Mouse (Mus musculus): ENCODE results near the gene Rasal1.

The Rasal1 gene

DNA sequence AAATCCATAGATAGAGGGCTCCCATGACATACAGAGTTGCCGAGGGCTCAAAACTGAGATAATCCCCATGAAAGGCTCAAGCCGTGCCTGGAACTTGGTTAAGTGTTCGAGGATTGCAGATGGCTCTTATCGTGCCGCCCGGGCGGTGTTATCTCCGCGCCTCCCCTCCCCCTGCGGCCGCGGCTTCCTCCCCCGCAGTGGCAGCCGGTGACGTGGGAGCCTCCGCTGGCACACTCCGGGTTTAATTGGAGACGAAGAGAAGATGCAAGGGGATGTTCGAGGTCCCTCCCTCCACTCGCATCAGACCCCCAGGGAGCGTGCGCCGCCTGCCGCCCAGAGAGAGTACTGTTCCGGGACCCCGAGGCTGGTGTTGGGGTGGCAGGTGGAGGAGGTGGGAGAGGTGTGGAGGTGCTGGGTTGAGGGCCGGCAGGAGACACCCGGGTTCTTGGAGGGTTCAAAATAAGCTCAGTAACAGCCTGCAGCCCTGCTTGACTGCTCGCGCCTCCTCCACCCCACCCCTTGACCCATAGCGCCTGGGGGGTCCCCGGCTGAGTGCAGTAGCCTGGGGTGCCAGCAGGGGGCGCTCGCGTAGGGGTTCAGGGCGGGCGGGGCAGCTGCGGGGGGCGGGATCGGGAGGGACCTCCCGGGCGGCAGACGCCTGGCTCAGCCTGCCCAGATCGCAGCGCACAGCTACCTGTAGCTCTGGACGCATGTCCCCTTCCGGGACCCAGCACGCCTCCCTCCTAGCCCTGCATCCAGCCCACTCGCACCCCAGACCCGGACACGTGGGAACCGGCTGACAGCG is at the start of gene Rasal1:
Gene Rasal1, plus strand, starts transcription at position 244 of the 805 bp plus-strand sequence.
- DNase-seq: peak in 1 of 2 experiments; percentile 17

DNA sequence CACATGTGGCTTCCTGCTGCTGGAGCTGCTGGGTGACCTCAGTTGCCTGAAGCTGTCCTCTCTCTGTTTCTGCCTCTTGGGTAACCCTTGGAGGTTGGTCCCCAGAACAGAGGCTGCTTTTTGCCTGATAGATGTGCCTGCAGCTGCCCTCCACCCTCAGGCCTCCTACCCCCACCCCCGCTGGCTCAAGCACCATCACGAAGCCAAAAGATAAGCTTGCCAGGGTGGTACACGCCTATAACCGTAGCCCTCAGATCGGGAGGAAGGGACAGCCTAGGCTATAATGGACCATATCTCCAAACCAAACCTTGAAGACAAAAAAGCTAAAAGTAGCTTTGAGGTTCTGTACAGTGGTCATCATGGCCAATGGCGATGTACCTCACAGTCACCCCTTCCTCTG is 49.0 kb upstream of the Rasal1 start:
- DNase-seq: no peak

DNA sequence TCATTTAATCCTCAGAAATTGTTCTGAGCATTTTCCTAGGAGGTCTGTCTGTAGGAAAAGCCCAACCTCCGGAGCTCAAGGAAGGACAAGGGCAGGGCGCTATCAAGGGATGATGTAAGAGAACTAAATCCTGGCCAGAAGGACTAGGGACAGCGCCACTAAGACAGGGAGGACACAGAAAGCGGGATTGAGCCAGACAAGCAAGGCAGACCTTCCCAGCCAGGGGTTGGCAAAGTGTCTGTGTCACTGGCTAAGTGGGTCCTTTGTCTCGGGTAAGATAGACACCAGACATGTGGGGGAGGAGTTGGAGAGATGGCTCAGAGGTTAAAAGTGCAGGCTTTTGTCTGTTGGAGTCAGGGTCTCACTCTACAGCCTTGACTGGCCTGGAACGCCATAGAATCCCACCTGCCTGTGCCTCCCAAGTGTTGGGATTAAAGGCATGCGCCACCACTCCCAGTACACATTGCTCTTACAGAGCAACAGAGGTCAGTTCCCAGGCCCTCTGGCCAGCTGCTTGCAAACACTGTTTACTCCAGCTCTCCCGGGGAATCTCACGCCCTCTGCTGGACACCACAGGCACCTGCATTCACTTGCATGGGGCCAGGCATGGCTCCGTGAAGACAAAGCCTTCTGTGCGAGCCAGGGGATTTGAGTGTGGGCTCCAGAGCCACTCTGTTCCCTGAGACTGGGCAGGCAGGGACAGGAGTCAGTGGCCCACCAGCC is 47.5 kb upstream of the Rasal1 start:
- peak in 1 of 2 experiments; percentile 44 for DNase-seq

DNA sequence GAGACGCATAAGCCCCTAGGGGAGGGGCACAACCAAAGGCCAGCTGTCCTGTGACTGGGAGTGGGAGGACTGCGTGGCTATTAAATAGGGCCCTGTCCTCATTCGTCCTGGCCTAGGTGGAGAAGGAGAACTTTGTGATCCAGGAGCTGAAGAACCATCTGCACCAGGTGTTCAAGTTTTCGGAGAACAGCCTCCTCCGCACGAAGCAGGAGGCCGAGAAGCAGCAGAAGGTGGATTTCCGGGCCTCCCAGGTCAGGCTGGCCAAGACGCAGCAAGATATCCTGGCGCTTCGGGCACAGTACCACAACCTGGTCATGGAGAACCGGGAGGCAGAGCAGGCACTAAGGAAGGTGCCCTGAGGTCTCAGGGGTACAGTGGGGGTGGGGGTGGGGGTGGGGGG is 46.4 kb upstream of the Rasal1 start:
- DNase-seq: no peak

DNA sequence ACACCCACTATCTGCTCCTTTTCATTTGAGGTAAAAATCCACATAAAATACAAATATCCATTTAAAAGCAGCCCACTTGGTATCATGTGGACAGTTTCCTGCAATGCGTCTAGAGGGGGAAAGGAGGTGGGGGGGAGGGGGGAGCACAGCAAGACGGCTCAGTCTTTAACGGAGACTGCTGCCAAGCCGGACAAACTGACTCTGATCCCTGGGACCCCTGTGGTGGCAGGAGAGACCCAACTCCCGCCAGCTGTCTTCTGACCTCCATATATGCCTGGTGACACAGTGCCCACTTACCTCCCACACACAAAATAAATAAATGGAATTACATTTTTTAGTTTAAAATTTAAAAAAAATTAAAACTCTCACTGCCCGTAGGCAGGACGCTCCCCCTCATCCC is 45.1 kb upstream of the Rasal1 start:
- DNase-seq: no peak

DNA sequence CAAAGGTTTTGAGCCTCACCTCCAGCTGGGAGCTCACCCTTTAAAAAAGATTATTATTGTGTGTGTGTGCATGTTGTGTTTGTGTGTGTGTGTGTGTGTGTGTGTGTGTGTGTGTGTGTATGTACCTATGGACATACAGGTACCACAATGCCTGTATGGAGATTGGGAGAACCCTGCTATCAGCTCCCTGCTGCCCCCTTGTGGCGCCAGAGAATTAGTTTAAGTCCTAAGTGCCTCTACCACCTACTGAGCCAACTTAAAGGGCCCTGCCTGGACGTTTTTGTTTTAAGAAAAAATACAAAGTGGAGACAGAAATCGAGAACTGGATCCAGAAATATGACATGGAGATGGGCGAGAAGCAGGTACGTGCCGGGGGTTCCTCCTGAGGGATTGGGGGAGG is 43.8 kb upstream of the Rasal1 start:
- peak; percentile 76 to 91 for DNase-seq

DNA sequence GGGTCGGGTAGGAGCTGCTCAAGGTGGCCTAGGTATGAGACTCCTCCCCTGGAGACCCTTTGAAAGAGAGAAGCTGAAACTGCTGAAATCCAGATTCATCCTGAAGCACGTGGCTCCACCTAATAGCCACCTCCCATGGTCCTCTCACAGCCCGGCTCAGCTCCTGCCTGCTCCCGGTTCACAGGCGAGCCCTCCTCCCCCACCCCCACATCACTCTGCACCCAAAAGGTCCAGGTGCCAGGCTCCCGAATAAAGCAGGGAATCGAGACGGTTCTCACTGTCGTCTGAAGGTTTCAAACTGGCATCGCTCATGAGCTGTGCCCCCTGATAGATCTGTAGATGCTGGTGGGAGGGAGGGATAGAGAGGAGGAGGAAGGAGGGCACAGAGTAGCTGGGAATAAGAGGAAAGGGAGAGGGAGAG is 43.4 kb upstream of the Rasal1 start:
- DNase-seq: no peak

DNA sequence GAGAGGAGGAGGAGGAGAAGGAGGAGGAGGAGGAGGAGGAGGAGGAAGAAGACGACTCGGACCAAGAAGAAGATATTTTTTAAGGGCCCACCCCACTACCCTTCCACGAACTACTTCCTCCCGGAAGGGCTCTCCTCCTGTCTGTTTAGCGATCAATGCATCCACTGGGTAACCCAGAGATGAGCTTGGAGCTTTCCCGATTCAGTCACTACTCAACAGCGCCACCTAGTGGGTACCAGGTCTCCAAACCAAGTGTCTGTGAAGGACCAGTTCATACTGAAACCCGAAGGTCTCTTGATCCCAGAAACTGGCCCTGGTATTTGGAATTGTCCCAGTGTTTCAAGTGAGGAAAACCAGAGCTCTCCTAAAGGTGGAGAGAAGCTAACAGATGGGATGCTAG is 42.9 kb upstream of the Rasal1 start:
- peak; percentile 78 to 86 for DNase-seq

DNA sequence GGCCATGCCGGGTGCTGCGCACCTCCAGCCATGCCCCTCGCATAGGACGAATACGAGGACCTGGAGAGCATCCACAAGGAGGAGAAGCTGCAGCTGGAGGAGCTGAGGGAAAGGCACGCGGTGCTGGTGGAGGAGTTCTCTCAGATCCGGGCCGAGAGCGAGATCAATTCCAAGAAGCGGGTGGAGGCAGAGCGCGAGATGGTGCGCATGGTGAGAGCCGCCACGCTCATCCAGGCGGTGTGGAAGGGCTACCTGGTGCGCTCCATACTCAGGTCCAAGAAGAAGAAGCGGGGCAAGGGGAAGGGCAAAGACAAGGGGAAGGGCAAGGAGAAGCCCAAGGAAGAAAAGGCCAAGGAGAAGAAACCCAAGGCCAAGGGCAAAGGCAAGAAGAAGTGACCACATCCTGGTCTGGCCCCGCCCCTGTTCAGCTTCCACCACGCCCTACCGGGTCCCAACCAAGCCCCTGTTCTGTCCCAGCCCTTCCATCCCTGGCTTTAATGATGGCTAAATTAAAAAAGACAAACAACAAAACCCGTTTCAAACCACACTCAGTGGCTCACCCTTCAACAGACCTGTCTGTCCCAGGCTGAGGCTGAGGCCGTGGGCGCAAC is 41.9 kb upstream of the Rasal1 start:
- no peak for DNase-seq

DNA sequence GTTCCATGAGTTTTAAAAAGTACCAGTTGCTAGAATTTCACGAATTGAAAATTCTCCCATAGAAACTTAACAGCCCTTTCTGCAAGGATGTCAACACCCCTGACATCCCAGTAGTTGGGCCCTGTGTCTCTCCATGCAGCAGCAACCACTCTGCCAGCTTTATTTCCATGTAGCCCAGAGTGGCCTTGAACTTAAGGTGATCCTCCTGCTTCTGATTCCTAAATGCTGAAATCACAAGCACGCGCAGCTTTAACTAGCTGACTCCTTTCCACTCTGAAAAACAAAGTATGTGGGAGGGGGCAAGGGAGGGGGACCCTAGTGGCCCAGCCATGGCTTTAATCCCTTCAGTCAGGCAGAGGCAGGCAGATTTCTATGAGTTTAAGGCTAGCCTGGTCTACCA is 41.3 kb upstream of the Rasal1 start:
- no peak for DNase-seq

DNA sequence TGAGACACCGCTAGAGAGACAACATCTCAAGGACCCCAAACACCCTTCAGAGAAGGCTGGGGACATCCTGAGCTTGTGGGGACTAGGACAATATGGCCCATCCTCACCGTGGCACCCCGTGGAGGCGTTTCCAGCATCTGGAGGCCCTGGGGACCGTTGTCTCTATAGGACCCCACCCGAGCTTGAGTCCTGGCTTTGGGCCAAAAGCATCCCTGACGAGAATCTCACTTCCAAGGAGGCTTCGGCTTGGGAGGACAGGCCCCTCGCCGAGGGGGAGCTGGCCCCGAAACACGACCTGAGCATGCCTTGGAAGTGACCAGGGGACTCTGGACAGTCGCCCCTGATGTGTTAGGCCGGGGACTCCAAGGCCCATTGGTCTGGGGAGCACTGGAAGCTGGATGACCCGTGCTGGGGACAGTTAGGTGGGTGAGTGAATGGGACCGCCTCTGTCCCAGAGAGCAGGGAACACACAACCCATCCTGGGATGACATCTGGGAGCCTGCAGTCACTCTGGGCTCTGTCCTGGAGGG is 39.3 kb upstream of the Rasal1 start:
- DNase-seq: no peak

DNA sequence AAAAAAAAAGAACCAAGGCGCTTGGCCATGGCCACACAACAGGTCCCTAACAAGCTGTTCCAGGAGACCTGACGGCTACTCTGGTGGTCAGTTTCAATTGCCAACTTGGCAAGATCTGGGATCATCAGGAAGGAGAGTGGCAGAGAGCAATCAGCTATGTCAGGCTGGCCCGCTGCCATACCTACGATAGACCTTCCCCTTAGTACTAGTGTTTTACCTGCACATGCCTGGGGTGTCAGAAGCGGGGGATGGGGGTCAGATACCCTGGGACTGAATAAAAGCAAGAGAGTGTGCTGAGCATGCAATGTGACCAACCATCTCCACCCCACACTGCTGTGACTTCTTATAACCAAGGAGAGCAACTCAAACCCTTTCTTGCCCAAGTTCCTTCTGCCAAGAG is 37.7 kb upstream of the Rasal1 start:
- peak; percentile 52 to 53 for DNase-seq

DNA sequence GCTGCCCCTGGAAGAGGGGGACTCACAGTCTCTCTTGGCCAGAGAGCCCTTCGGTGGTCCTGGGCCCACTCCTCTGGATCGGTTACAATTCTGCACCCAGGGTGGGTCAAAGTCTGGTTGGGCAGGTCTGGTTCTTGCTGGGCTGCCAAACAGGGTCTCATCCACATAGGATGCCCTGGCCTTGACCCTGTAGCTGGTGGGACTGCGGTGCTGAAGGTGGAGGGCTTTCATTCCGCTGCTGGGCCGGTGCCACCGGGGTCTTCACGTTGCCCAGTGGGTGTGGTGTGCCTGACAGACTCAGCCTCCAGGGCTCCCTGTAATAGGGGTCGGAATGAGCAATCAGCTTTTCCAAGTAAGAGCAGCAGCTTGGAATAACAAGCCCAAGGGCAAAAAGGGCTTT is 37.2 kb upstream of the Rasal1 start:
- DNase-seq: no peak

DNA sequence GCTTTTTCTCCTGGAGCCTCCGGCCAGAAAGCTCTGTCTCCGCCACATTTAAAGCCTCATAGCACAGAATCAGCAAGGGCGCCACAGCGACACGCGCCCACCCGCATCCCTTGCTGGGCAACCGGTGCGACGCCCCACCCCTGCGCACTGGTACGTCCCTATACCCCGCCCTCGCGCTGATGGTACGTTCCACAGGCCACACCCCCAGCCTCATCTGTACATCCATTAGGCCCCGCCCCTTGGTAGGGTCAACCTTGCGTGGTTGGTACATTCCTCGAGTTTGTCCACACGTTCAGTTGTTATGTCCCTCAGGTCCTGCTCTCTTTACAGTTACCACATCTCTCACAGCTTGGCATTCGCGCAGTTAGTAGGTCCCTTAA is 36.2 kb upstream of the Rasal1 start, which contains the start of the genes Rita1 and Ddx54:
Gene Rita1, minus strand, starts transcription at position 148 of the 380 bp plus-strand sequence.
Gene Ddx54, plus strand, starts transcription at position 298 of the 380 bp plus-strand sequence.
- DNase-seq: peak; percentile 96 to 99

DNA sequence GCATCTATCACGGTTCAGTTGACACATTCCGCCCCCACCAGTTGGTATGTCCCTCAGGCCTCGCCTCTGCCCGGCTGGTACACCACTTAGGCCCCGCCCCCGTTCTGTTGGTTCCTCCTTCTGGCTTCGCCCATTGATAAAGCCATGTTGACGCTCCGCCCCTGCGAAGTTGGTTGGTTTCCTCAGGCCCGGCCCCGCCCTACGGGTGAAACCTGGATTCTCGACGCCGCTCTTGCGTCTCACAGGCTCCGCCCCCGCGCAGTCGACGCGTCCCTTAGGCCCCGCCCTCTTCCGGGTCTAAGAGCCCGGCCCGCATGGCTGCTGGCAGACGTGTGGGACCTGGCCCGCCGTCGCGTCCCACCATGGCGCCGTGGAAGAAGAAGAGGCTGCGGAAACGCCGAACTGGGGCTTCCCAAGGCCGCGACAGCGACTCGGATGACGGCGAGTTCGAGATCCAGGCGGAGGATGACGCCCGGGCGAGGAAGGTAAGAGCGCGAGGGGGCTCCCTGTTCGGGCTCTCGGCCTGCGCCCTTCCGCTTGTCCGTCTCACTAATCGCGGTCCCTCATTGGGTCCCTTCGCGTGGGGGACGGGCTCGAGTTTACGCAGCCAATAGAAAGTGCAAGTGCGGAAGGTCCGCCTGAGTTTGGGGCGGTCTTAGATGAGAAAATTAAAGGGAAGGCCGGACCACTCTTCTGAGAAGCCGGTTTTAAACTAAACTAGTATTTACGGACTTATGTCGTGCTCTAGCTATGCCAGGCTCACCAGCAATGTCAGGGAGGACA is 35.6 kb upstream of the Rasal1 start:
- DNase-seq: peak; percentile 100

DNA sequence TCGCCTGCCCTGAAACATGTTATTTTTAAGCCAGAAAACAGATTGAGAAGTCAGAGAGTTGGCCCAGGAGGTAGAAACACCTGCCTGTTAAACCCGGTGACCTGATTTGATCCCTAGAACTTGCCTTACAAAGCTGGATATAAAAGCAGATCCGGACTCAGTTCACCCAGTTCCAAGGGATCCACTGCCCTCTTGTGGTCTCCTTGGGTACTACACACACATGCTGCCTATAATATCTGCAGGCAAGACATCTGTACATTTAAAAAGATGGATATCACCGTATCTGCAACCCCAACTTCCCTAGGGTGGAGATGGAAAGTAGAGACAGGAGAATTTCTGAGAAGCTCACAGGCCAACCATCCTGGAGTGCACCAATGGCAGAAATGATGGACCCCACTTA is 32.7 kb upstream of the Rasal1 start:
- DNase-seq: no peak

DNA sequence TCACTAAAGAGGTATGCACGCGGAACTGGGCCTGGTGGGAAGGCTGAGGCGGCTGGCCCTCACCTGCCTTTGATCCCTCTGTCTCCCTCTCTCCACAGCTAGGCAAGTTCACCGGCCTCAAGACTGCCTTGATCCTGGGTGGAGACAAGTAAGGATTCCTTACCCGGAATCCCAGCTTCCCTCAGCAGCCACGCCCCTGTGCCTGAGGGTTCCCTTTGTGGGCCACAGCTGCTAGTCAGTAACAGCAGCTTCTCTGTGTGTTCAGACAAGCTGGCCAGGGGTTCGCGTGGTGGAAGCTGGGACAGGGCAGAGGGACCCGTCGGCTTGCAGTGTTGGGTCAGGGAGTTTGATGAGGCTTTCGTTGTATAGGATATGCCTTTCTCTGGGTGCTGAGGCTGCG is 29.8 kb upstream of the Rasal1 start:
- DNase-seq: no peak

DNA sequence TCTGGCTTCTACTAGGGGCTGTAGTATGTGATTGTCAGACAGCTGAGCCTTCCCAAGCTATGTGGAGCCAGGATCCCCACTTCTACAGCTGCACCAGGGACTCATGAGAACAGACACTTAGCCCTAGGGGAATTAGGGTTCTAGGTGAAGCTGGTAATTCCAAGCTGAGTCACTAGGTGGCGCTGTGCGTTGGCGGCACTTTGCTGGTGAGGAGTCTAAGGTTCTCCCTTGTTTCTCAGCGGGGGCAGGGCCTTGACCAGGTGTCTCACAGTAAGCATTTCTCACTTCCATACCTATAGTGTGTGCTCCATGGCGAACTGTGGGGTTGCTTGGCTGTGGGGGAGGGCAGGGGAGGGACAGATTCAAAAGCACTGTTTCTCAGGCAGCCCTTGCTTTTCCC is 29.4 kb upstream of the Rasal1 start:
- peak in 1 of 2 experiments; percentile 65 for DNase-seq

DNA sequence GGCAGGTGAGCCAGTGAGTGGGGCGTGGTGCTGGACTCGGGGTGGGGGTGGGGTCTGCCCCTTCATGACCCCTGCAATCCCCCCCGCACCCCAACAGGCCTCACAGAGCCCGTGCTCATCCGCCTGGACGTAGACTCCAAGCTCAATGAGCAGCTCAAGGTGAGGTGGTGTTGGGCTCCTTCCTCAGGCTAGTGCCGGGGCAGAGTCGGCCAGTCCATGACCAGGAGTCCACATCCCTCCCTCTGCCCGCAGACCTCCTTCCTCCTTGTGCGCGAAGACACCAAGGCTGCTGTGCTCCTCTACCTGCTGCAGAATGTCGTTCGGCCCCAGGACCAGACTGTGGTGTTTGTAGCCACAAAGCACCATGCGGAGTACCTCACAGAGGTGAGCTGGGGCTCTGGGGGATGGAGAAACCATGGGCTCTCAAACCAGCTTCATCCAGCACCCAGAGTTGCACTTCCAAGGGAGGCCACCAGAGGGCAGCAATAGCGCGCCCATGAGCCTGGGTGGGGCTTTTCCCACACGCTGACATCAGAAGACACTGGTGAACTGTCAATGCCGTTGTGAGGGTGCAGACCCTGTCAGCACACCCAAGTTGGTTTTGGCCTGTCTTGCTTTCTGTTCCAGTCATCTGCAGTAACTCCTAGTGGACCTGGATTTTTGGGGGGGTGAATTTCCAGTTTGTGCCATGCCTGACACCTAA is 28.1 kb upstream of the Rasal1 start:
- peak; percentile 53 to 86 for DNase-seq

DNA sequence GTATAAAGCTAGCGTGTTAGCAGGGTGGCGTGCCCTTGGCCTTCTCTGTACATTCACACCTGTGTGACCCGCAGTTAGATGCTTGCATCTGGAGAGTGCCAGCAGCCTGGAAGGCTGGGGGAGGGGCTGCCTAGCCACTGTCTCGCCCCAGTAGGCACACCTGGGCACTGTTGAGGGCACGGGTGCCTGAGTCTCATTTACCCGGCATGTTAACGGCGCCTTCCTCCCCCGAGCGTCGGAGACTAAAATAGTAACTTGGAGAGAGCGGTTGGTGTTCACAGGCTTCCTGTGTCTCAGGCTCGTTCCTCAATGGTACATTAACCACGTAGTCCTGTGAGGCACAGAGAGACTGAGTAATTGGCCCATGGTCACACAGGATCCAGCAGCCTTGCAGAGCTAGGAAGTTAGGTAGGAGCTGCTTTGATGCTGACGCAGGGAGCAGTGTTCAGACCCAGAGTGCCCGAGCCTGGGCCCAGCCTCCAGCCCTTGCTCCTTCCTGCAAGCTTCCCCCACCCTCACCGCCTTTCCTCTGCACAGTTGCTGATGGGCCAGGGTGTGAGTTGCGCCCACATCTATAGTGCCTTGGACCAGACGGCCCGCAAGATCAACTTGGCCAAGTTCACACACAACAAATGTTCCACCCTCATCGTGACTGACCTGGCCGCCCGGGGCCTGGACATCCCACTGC is 27.4 kb upstream of the Rasal1 start:
- DNase-seq: peak; percentile 62 to 71

DNA sequence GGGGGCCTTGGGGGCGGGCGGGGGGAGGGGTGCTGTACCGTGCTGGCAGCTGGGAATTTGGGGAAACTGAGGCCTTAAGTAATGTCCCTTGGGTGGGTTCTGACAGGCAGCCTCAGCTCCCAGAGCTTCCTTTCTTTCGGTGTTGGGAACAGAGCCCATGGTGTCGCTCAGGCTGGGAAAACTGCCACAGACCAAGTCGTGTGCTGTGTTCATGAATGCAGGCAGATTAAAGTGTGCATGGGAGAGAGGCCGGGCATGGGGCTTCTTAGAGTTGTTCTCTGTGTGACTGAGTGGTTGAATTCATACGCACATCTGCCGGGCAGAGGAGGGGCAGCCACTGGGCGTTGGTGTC is 26.8 kb upstream of the Rasal1 start:
- DNase-seq: no peak
